Mouse (Mus musculus): ENCODE measurements around the gene Pacsin3.

The Pacsin3 gene

GRCm38 (mm10) chr2:91306589-91306988, 50.8 kb downstream of the Pacsin3 start:
- DNase-seq = no peak

GRCm38 (mm10) chr2:91308680-91309079, 52.9 kb downstream of the Pacsin3 start:
- no peak for DNase-seq

- DNase-seq = no peak
These were observed 53.8 kb downstream of the Pacsin3 start for GRCm38 (mm10) chr2:91309546-91309945.

GRCm38 (mm10) chr2:91312578-91313311, 57.0 kb downstream of the Pacsin3 start:
- peak in 1 of 2 experiments; percentile 39 for DNase-seq

DNA sequence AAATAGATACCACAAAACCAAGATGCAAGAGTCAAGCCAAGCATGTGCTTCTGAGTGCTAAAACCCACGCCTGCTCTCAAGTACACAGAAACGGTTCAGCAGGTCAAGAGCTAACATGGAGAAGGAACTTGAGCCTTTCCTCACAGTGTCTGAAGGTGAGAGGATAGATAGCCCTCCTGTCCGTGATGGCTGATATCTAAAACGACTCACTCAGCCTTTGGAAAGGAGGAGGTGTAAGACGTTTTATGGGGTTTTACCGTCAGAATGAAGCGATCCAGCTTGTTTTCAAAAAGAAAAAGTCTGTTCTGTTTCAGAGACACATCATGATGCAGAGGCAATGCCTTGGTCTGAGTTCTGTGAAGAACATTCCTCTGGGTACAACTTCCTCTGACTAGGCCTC, 58.4 kb downstream of the Pacsin3 start:
- no peak for DNase-seq
